Mouse (Mus musculus) thymus, postnatal 36 days (tissue): ENCODE data around the gene Olfr344.

ENCODE experiments used
- DNase-seq, 2 experiments: peaks; one replicate each; pipeline ENCODE4 v3.0.0; 2022; ENCODE audit warnings: mixed read lengths in 2 of 2

The Olfr344 gene

GRCm38 (mm10) chr2:36566362-36566761 is at the start of gene Olfr344:
Gene Olfr344 (plus strand): TSS chr2:36566662.
- DNase-seq: no peak

GRCm38 (mm10) chr2:36524698-36525097 is 41.8 kb upstream of the Olfr344 start, which contains the start of gene Olfr342:
Gene Olfr342 (plus strand): TSS chr2:36524998.
- DNase-seq: no peak

- DNase-seq: no peak
Observed at GRCm38 (mm10) chr2:36565156-36565555, 1.3 kb upstream of the Olfr344 start.

- no peak for DNase-seq
Observed at GRCm38 (mm10) chr2:36567022-36567421, 560 bp downstream of the Olfr344 start.

- DNase-seq: no peak
Observed at GRCm38 (mm10) chr2:36567845-36568244, 1.4 kb downstream of the Olfr344 start.
